Mouse (Mus musculus) limb, embryonic 13.5 days (tissue): ENCODE data around the gene Gckr. TPM values are rescaled to one million over a fixed set of nuclear protein-coding genes. Genes with fewer than 3 reads are reported as not detected.

ENCODE experiments used
- ATAC-seq: fragments of 200-750 bp; cut with Nextera tagmentation; 2 replicates; pipeline ENCODE4 v1.8.0; 2017; ENCODE audit warnings: low read depth, moderate number of reproducible peaks, moderate TSS enrichment; ENCODE audit not compliant: low FRiP score
- H3K27ac ChIP-seq: fragments of 300-500 bp; sonication (generic); 2 replicates; pipeline ENCODE4 v1.5.1; 2015; ENCODE audit warnings: inconsistent platforms, mild to moderate bottlenecking, moderate library complexity
- H3K27me3 ChIP-seq: fragments of 300-500 bp; sonication (generic); 2 replicates; pipeline ENCODE4 v1.6.1; 2015; ENCODE audit warnings: mild to moderate bottlenecking, inconsistent platforms
- H3K36me3 ChIP-seq: fragments of 300-500 bp; sonication (generic); 2 replicates; pipeline ENCODE4 v1.6.1; 2015; ENCODE audit warnings: inconsistent platforms, mild to moderate bottlenecking, moderate library complexity
- H3K4me1 ChIP-seq: fragments of 300-500 bp; sonication (generic); 2 replicates; pipeline ENCODE4 v1.6.1; 2015; ENCODE audit warnings: inconsistent platforms
- H3K4me2 ChIP-seq: fragments of 300-500 bp; sonication (generic); replicated peaks from 2 replicates; pipeline ENCODE4 v1.6.1; 2015; ENCODE audit warnings: inconsistent platforms, mild to moderate bottlenecking, moderate library complexity
- H3K4me3 ChIP-seq: fragments of 300-500 bp; sonication (generic); 2 replicates; pipeline ENCODE4 v1.5.1; 2015; ENCODE audit warnings: moderate library complexity, mild to moderate bottlenecking, inconsistent platforms
- H3K9ac ChIP-seq: fragments of 300-500 bp; sonication (generic); 2 replicates; pipeline ENCODE4 v1.6.1; 2015; ENCODE audit warnings: mild to moderate bottlenecking, inconsistent platforms
- H3K9me3 ChIP-seq: fragments of 300-500 bp; sonication (generic); 2 replicates; pipeline ENCODE4 v1.6.1; 2016; ENCODE audit warnings: inconsistent platforms
- WGBS: fragments of 180-500 bp; shearing (Covaris S2); methylation state at CpG from one replicate; pipeline ENCODE4 v1.1.7; 2015; 5-methylcytosine and 5-hydroxymethylcytosine counted together
- polyA plus RNA-seq: library from polyadenylated mRNA; unstranded; fragments of >200 nt; fragmentation: Nextera tagmentation; extraction: Ambion mirVana; gene quantifications from 2 replicates; pipeline ENCODE4 v1.2.1, GENCODE M21; 2015

Gckr gene
- polyA plus RNA-seq, 1 experiment from 2014 or later, result 0.28 TPM

GRCm38 (mm10) chr5:31267686-31268085, 29.6 kb upstream of the Gckr start:
- Histone ChIP-seq H3K36me3 (peaks cover 95% of the 10 kb centered on the region), H3K4me3 (no peak overlapping the region), H3K4me2 (no peak overlapping the region), H3K27me3 (no peaks in the 10 kb centered on the region), H3K27ac (no peak overlapping the region), H3K4me1 (no peaks in the 10 kb centered on the region), H3K9ac (no peak overlapping the region), H3K9me3 (no peaks in the 10 kb centered on the region)
- WGBS, result 87% methylated on average over 6 of the region's 6 CpGs
- no peak for ATAC-seq

GRCm38 (mm10) chr5:31273018-31273417, 24.2 kb upstream of the Gckr start:
- Histone ChIP-seq H3K9ac (no peak overlapping the region), H3K4me1 (no peaks in the 10 kb centered on the region), H3K27ac (no peak overlapping the region), H3K4me3 (no peak overlapping the region), H3K36me3 (peaks cover 88% of the 10 kb centered on the region), H3K4me2 (no peak overlapping the region), H3K9me3 (no peaks in the 10 kb centered on the region), H3K27me3 (no peaks in the 10 kb centered on the region)
- WGBS, result 87% methylated on average over 6 of the region's 6 CpGs
- ATAC-seq, result no peak

GRCm38 (mm10) chr5:31279245-31279988, 17.8 kb upstream of the Gckr start:
- H3K9me3 ChIP-seq, result no peaks in the 10 kb centered on the region

GRCm38 (mm10) chr5:31288225-31288624, 9.0 kb upstream of the Gckr start:
- no peak overlapping the region for H3K9ac ChIP-seq
- H3K27me3 ChIP-seq, result no peaks in the 10 kb centered on the region
- no peak overlapping the region for H3K27ac ChIP-seq
- 83% methylated on average over 4 of the region's 4 CpGs for WGBS
- no peak for ATAC-seq
- no peaks in the 10 kb centered on the region for H3K9me3 ChIP-seq
- peaks cover 16% of the 10 kb centered on the region for H3K4me1 ChIP-seq
- H3K4me3 ChIP-seq, result no peak overlapping the region
- no peak overlapping the region for H3K4me2 ChIP-seq
- H3K36me3 ChIP-seq, result peaks cover 48% of the 10 kb centered on the region

More at GRCm38 (mm10) chr5:31279245-31279988, 17.8 kb upstream of the Gckr start:
- H3K27me3 ChIP-seq, result no peaks in the 10 kb centered on the region
- H3K9ac ChIP-seq, result no peak overlapping the region
- no peaks in the 10 kb centered on the region for H3K4me1 ChIP-seq
- H3K36me3 ChIP-seq, result peaks cover 90% of the 10 kb centered on the region
- no peak overlapping the region for H3K4me3 ChIP-seq
- no peak overlapping the region for H3K4me2 ChIP-seq
- ATAC-seq, result no peak
- WGBS, result 88% methylated on average over 20 of the region's 20 CpGs
- H3K27ac ChIP-seq, result no peak overlapping the region

GRCm38 (mm10) chr5:31288655-31289054, 8.6 kb upstream of the Gckr start:
- H3K4me2 ChIP-seq, result no peak overlapping the region
- H3K27ac ChIP-seq, result no peak overlapping the region
- no peak overlapping the region for H3K4me3 ChIP-seq
- no peak for ATAC-seq
- no peak overlapping the region for H3K9ac ChIP-seq
- H3K9me3 ChIP-seq, result no peaks in the 10 kb centered on the region
- peaks cover 48% of the 10 kb centered on the region for H3K36me3 ChIP-seq
- H3K27me3 ChIP-seq, result no peaks in the 10 kb centered on the region
- 66% methylated on average over 3 of the region's 3 CpGs for WGBS
- peaks cover 16% of the 10 kb centered on the region for H3K4me1 ChIP-seq

- Histone ChIP-seq H3K36me3 (peaks cover 47% of the 10 kb centered on the region), H3K4me1 (peaks cover 25% of the 10 kb centered on the region), H3K9ac (peak overlapping the region; percentile 70), H3K9me3 (no peaks in the 10 kb centered on the region), H3K4me2 (peak overlapping the region; percentile 82), H3K4me3 (peak overlapping the region; percentile 58), H3K27me3 (no peaks in the 10 kb centered on the region), H3K27ac (no peak overlapping the region)
- no peak for ATAC-seq
- 75% methylated on average over 3 of the region's 3 CpGs for WGBS
Observed at GRCm38 (mm10) chr5:31289626-31290230, 7.5 kb upstream of the Gckr start.

- H3K27ac ChIP-seq, result peak within 1 kb of the TSS; percentile 75
- peak within 1 kb of the TSS; percentile 58 for H3K4me3 ChIP-seq
Observed at GRCm38 (mm10) chr5:31290521-31291360, 6.5 kb upstream of the Gckr start, which contains the start of gene Ift172. Gene Ift172 (minus strand): TSS chr5:31291116.

GRCm38 (mm10) chr5:31291361-31291688, 5.9 kb upstream of the Gckr start:
- no peaks in the 10 kb centered on the region for H3K9me3 ChIP-seq
- peaks cover 30% of the 10 kb centered on the region for H3K4me1 ChIP-seq
- 2% methylated on average over 9 of the region's 9 CpGs for WGBS
- H3K4me2 ChIP-seq, result peak overlapping the region; percentile 82
- peak overlapping the region; percentile 58 for H3K4me3 ChIP-seq
- H3K27ac ChIP-seq, result peak overlapping the region; percentile 75
- peak; percentile 42 for ATAC-seq
- peak overlapping the region; percentile 64 for H3K9ac ChIP-seq
- no peaks in the 10 kb centered on the region for H3K27me3 ChIP-seq
- peaks cover 31% of the 10 kb centered on the region for H3K36me3 ChIP-seq

More at GRCm38 (mm10) chr5:31290521-31291360, 6.5 kb upstream of the Gckr start, which contains the start of gene Ift172:
- Histone ChIP-seq H3K27me3 (no peaks in the 10 kb centered on the region), H3K4me2 (peak within 1 kb of the TSS; percentile 82), H3K9me3 (no peaks in the 10 kb centered on the region), H3K9ac (peak within 1 kb of the TSS; percentile 70), H3K4me1 (peaks cover 30% of the 10 kb centered on the region), H3K36me3 (peaks cover 37% of the 10 kb centered on the region)
- WGBS, result 2% methylated on average over 45 of the region's 45 CpGs
- peak; percentile 94 for ATAC-seq

- Histone ChIP-seq H3K4me1 (peaks cover 23% of the 10 kb centered on the region), H3K4me3 (peak overlapping the region; percentile 90), H3K9ac (peak overlapping the region; percentile 94), H3K27me3 (no peaks in the 10 kb centered on the region), H3K36me3 (peaks cover 21% of the 10 kb centered on the region), H3K27ac (peak overlapping the region; percentile 55; the same call in 1 of the 2 replicates), H3K4me2 (peak overlapping the region; percentile 88), H3K9me3 (no peaks in the 10 kb centered on the region)
- WGBS, result 5% methylated on average over 29 of the region's 29 CpGs
- peak; percentile 8; the same call in 1 of the 2 replicates for ATAC-seq
Observed at GRCm38 (mm10) chr5:31294964-31295605, 2.2 kb upstream of the Gckr start.

- WGBS, result under 1% methylated on average over 32 of the region's 46 CpGs
- H3K27ac ChIP-seq, result peak within 1 kb of the TSS; percentile 55; the same call in 1 of the 2 replicates
Observed at GRCm38 (mm10) chr5:31295606-31296141, 1.6 kb upstream of the Gckr start, which contains the start of gene Fndc4. Gene Fndc4 (minus strand): TSS chr5:31296080.

GRCm38 (mm10) chr5:31297981-31298380, 738 bp downstream of the Gckr start:
- Histone ChIP-seq H3K9ac (no peak overlapping the region), H3K27ac (no peak overlapping the region), H3K27me3 (no peaks in the 10 kb centered on the region), H3K36me3 (peaks cover 17% of the 10 kb centered on the region), H3K4me1 (peaks cover 14% of the 10 kb centered on the region), H3K4me3 (no peak overlapping the region), H3K9me3 (no peaks in the 10 kb centered on the region), H3K4me2 (no peak overlapping the region)
- WGBS, result 74% methylated on average over 3 of the region's 3 CpGs
- ATAC-seq, result no peak

More at GRCm38 (mm10) chr5:31295606-31296141, 1.6 kb upstream of the Gckr start, which contains the start of gene Fndc4:
- Histone ChIP-seq H3K4me3 (peak within 1 kb of the TSS; percentile 90), H3K9ac (peak within 1 kb of the TSS; percentile 94), H3K36me3 (peaks cover 21% of the 10 kb centered on the region), H3K4me2 (peak within 1 kb of the TSS; percentile 88), H3K9me3 (no peaks in the 10 kb centered on the region), H3K4me1 (peaks cover 20% of the 10 kb centered on the region), H3K27me3 (no peaks in the 10 kb centered on the region)
- peak; percentile 71 for ATAC-seq
